Mouse (Mus musculus) hindbrain, embryonic 15.5 days (tissue): Measurements from ENCODE around the gene Zyx. TPM values are rescaled to one million over a fixed set of nuclear protein-coding genes. Genes with fewer than 3 reads are reported as not detected.

ENCODE experiments used
- ATAC-seq: fragments of 200-750 bp; cut with Nextera tagmentation; 2 replicates; pipeline ENCODE4 v1.8.0; 2017; ENCODE audit warnings: low read depth, moderate number of reproducible peaks, moderate TSS enrichment; ENCODE audit not compliant: low FRiP score
- H3K27ac ChIP-seq: fragments of 300-500 bp; sonication (generic); replicated peaks from 2 replicates; pipeline ENCODE4 v1.5.1; 2015; ENCODE audit warnings: mild to moderate bottlenecking, inconsistent platforms
- H3K27me3 ChIP-seq: fragments of 300-500 bp; sonication (generic); 2 replicates; pipeline ENCODE4 v1.6.1; 2015; ENCODE audit warnings: control low read depth, inconsistent platforms
- H3K36me3 ChIP-seq: fragments of 300-500 bp; sonication (generic); 2 replicates; pipeline ENCODE4 v1.6.1; 2015; ENCODE audit warnings: control low read depth, inconsistent platforms
- H3K4me1 ChIP-seq: fragments of 300-500 bp; sonication (generic); replicated peaks from 2 replicates; pipeline ENCODE4 v1.6.1; 2015; ENCODE audit warnings: control low read depth, inconsistent platforms
- H3K4me2 ChIP-seq: fragments of 300-500 bp; sonication (generic); 2 replicates; pipeline ENCODE4 v1.6.1; 2015; ENCODE audit warnings: moderate library complexity, mild to moderate bottlenecking, inconsistent platforms
- H3K4me3 ChIP-seq: fragments of 300-500 bp; sonication (generic); 2 replicates; pipeline ENCODE4 v1.5.1; 2015; ENCODE audit warnings: mild to moderate bottlenecking, inconsistent platforms
- H3K9ac ChIP-seq: fragments of 300-500 bp; sonication (generic); 2 replicates; pipeline ENCODE4 v1.6.1; 2015; ENCODE audit warnings: inconsistent platforms
- H3K9me3 ChIP-seq: fragments of 300-500 bp; sonication (generic); 2 replicates; pipeline ENCODE4 v1.6.1; 2016; ENCODE audit warnings: control low read depth, inconsistent platforms
- WGBS: fragments of 180-500 bp; shearing (Covaris S2); methylation state at CpG from one replicate; pipeline ENCODE4 v1.1.7; 2015; 5-methylcytosine and 5-hydroxymethylcytosine counted together
- polyA plus RNA-seq: library from polyadenylated mRNA; unstranded; fragments of >200 nt; fragmentation: Nextera tagmentation; extraction: Ambion mirVana; gene quantifications from 2 replicates; pipeline ENCODE4 v1.2.1, GENCODE M21; 2015

Gene Zyx
- polyA plus RNA-seq, 1 experiment from 2014 or later = 63.0 TPM

DNA sequence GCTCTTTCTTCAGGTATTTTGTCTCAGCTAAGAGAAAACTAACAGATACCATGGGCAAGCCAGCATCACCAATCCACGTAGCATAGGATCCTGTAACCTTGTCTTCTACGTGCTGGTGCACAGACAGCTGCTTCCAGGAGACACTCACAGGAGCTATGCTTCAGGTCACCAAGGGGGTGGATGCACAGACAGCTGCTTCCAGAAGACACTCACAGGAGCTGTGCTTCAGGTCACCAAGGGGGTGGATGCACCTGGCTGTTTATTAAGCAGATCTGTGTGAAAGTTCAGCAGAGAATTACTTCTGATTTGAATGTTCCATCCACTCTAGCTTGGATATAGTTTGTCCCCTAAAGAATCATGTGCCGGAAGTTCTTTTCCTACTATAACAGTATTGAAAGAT is 18.5 kb upstream of the Zyx start:
- no peak overlapping the region for H3K9ac ChIP-seq
- no peaks in the 10 kb centered on the region for H3K9me3 ChIP-seq
- no peak for ATAC-seq
- 97% methylated on average over 3 of the region's 3 CpGs for WGBS
- H3K27ac ChIP-seq = no peak overlapping the region
- H3K27me3 ChIP-seq = no peaks in the 10 kb centered on the region
- H3K4me3 ChIP-seq = no peak overlapping the region
- no peak overlapping the region for H3K4me2 ChIP-seq
- no peaks in the 10 kb centered on the region for H3K4me1 ChIP-seq
- no peaks in the 10 kb centered on the region for H3K36me3 ChIP-seq

DNA sequence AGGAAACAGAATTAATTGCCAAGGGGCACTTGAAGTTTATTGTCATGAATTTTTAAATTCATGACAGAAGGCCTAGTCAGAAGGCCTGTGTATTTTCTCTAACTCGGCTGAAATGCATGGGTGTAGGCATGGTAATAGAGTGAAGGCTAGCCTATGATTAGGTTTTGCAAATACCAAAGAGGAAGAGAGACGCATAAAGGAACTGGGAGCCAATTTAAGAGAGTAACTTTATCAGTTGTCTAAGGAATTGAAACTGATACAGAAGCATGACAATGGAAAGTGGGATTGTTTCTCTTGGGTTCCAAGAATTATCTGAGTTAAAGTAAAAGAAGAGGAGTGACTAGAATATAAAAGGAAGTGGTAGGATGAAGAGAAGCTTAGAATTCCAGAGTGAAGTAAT is 10.2 kb upstream of the Zyx start:
- 86% methylated on average over 2 of the region's 2 CpGs for WGBS
- H3K4me2 ChIP-seq = no peak overlapping the region
- no peak for ATAC-seq
- no peak overlapping the region for H3K27ac ChIP-seq
- H3K27me3 ChIP-seq = no peaks in the 10 kb centered on the region
- no peak overlapping the region for H3K9ac ChIP-seq
- H3K4me1 ChIP-seq = no peaks in the 10 kb centered on the region
- H3K36me3 ChIP-seq = no peaks in the 10 kb centered on the region
- no peak overlapping the region for H3K4me3 ChIP-seq
- no peaks in the 10 kb centered on the region for H3K9me3 ChIP-seq

DNA sequence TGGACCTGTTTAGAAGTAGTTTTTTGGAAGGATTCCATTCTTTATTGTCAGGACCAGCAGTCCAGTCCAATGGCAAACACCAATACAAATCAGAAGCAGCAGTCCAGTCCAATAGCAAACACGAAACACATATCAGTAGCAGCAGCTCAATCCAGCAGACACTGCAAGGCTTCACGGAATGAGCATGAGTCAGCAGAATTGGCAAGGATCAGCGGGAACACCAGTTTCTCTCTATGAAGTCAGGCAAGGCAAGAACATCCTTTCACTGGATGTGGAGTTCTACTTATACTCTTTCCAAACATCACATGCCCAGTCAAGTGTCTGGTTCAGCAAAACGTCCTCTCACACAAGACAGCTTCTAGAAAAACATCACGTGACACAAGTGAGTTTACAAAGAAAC is 9.4 kb upstream of the Zyx start:
- Histone ChIP-seq H3K9me3 (no peaks in the 10 kb centered on the region), H3K27me3 (no peaks in the 10 kb centered on the region), H3K4me1 (no peaks in the 10 kb centered on the region), H3K4me2 (no peak overlapping the region), H3K9ac (no peak overlapping the region), H3K27ac (no peak overlapping the region), H3K36me3 (no peaks in the 10 kb centered on the region), H3K4me3 (no peak overlapping the region)
- 80% methylated on average over 5 of the region's 5 CpGs for WGBS
- ATAC-seq = no peak

DNA sequence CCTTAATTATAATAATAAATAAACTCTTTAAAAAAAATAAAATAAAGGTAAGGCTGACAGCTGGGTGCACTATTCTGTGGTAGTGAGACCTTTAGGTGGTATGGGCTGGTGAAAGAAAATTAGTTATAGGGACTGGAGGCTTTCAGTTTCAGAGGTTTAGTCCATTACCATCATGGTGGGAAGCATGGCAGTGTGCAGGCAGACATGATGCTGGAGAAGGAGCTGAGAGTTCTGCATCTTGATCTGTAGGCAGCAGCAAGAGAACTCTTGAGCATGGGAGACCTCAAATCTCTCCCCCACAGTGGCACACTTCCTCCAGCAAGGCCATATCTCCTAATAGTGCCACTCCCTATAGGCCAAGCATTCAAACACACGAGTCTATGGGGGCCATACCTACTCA is 7.3 kb upstream of the Zyx start:
- WGBS = 78% methylated on average over 1 of the region's 1 CpGs

DNA sequence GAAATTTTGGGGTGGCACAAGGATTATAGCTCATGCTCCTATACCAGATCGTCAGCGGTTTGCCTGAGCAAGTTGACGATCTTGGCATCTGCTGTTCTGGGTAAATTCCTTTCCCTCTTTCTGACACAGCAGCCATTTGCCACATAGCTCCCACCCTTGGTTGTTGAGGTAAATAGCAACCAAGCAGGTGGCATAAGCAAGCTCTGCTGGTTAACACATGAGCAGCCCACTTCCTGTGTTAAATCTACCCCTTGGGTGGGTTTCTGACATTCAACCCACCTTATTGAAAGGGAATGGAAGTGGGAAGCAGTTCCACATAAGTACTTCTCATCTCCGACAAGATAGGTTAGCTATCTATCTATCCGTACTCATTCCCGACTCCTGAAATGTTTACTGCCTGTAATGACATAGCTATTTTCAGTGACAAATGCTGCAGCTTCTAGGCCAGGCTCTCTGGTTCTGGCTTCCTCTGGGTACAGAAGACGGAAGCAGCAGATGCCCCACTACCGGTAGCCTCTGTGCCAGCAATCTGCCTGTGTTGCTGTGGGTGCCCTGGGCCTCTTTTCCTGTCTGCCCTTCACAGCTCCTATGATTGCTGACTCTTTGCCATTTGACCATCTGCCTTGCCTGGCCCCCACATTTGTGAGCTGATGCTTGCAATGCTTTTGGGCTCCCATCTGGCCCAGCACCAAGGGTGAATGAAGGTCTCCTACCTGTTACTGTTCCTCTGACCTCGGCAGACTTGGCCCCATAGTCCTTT is 5.9 kb upstream of the Zyx start:
- no peaks in the 10 kb centered on the region for H3K27me3 ChIP-seq
- H3K9me3 ChIP-seq = no peaks in the 10 kb centered on the region
- no peaks in the 10 kb centered on the region for H3K36me3 ChIP-seq
- H3K9ac ChIP-seq = no peak overlapping the region
- no peak overlapping the region for H3K27ac ChIP-seq
- no peak overlapping the region for H3K4me2 ChIP-seq
- WGBS = 84% methylated on average over 9 of the region's 9 CpGs
- H3K4me3 ChIP-seq = no peak overlapping the region
- H3K4me1 ChIP-seq = peaks cover 3% of the 10 kb centered on the region
- no peak for ATAC-seq

More for the DNA sequence above, 7.3 kb upstream of the Zyx start:
- no peak overlapping the region for H3K4me2 ChIP-seq
- H3K36me3 ChIP-seq = no peaks in the 10 kb centered on the region
- H3K27ac ChIP-seq = no peak overlapping the region
- no peak for ATAC-seq
- H3K27me3 ChIP-seq = no peaks in the 10 kb centered on the region
- H3K4me1 ChIP-seq = no peaks in the 10 kb centered on the region
- no peak overlapping the region for H3K9ac ChIP-seq
- H3K9me3 ChIP-seq = no peaks in the 10 kb centered on the region
- H3K4me3 ChIP-seq = no peak overlapping the region

DNA sequence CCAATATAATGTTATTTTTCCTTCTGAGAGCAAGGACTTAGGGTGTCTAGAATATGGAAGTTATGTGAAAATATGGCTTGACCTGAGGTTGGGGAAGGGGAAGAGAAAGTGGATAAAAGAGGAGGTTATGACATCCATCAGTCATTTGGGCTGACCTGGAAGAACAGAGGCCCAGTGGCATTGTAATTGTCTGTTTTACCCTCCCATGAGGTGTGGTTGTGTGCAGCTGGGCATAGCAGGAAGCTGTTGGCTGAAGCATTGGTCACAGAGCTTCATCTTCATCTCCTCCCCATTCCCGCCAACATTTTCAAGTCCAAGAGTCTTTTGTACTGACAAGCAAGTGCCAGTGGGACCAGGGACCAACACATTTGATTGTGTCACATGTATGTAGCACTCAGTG is 5.2 kb upstream of the Zyx start:
- H3K27me3 ChIP-seq = no peaks in the 10 kb centered on the region
- H3K4me3 ChIP-seq = no peak overlapping the region
- no peak overlapping the region for H3K4me2 ChIP-seq
- 86% methylated on average over 1 of the region's 1 CpGs for WGBS
- no peak overlapping the region for H3K9ac ChIP-seq
- no peak for ATAC-seq
- H3K36me3 ChIP-seq = no peaks in the 10 kb centered on the region
- peaks cover 9% of the 10 kb centered on the region for H3K4me1 ChIP-seq
- H3K27ac ChIP-seq = no peak overlapping the region
- H3K9me3 ChIP-seq = no peaks in the 10 kb centered on the region

DNA sequence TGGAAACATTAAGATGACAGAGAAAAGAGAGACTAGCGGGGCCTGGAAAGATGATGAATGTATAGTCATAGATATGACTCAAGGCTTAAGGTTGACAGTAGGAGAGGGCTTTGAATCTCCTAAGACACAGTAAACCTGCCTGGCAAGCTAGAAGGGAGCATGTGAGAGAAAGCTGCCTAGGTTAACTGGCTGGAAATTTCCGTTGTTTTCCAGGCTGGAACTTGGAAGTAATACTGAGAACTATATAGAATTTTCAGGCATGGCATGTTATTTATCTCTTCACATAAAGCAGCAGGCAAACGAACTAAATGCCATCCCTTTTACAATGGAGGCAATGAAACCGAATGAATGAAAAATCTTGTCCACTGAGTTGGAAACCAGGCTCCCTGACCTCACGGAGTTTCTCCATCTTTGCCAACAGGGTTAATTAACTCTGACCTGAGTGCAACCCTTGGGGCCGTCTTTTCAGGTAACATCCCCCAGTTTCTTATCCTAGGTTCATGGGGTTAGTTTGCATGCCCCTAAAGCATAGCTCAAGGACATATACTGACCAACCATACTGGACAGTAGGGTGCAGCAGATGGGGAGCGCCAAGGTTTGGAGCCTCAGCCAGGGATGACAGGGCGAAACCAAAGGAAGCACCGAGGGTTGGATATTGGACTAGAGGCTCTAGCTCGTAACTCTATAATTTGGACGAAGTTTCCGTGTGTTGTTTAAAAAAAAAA is 987 bp upstream of the Zyx start:
- H3K27me3 ChIP-seq = no peaks in the 10 kb centered on the region
- no peaks in the 10 kb centered on the region for H3K36me3 ChIP-seq
- peaks cover 31% of the 10 kb centered on the region for H3K4me1 ChIP-seq
- H3K4me2 ChIP-seq = peak overlapping the region; percentile 91
- H3K4me3 ChIP-seq = peak overlapping the region; percentile 92
- no peak for ATAC-seq
- no peaks in the 10 kb centered on the region for H3K9me3 ChIP-seq
- H3K27ac ChIP-seq = 0 out of 2 replicates have a peak overlapping the region, but pooled peaks have one; percentile 90
- no peak overlapping the region for H3K9ac ChIP-seq
- WGBS = 36% methylated on average over 12 of the region's 12 CpGs

DNA sequence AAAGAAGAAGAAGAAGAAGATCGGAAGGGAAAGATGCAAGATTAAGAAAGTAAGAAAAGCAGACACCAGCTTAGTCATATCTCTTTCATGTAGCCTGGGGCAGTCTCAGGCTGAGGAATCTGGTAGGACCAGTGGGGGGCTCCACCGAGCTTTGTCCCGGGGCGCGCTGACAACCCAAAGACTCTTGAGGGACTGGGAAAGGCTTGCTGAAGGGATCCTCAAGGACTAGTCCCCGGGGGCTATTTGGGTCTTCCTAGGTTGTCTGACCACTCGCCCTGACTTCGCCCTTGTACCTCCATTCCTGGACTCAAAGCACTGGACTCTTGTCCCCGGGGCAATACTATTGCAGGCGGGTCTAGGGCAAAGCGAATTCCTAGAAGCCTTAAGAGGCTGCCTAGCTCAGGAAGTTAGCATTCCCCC is 414 bp upstream of the Zyx start:
- ATAC-seq = peak; percentile 21

DNA sequence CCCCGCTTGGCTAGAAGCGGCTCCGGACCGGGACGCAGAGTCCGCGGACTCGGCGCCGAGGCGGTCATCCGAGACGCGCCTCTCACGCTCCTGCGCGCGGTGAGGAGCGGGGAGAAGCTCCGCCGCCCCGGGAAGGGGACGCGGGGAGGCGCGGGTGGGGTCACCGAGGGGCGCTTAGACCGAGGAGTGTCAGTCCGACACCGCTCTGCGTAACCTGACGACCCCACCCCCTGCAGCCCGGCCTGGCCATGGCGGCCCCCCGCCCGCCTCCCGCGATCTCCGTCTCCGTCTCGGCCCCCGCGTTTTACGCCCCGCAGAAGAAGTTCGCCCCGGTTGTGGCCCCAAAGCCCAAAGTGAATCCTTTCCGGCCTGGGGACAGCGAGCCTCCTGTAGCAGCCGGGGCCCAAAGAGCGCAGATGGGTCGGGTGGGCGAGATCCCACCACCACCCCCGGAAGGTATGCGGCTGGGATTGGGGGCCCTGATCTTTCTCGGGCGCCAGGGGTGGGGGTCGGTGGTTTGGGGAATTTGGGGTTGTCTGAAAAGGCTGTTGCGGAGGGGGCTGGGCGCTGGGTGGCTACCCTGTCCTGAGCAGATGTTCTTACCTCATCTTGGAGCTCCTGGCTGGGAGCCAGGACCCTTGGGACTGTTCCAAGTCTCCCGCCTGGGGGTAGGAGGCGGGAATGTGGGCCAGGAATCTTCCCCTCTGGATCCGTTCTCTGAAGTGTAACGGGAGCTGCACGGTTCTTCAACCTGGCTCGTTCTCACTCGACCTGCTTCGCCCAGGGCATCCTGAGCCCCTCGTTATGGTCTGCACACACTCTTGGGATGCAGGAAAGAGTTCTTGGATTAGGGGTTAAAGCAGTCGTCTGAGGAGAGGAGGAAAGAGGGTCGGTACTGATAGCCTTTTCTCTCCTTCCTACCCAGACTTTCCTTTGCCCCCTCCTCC is 864 bp downstream of the Zyx start:
- Histone ChIP-seq H3K36me3 (no peaks in the 10 kb centered on the region), H3K4me2 (peak overlapping the region; percentile 91), H3K4me1 (peaks cover 43% of the 10 kb centered on the region), H3K27me3 (no peaks in the 10 kb centered on the region), H3K9me3 (no peaks in the 10 kb centered on the region), H3K4me3 (peak overlapping the region; percentile 92), H3K27ac (peak overlapping the region; percentile 90), H3K9ac (peak overlapping the region; percentile 89)
- ATAC-seq = peak; percentile 64
- WGBS = under 1% methylated on average over 70 of the region's 72 CpGs

More for the DNA sequence above, 414 bp upstream of the Zyx start:
- WGBS = 0% methylated on average over 11 of the region's 11 CpGs
- no peaks in the 10 kb centered on the region for H3K36me3 ChIP-seq
- H3K9ac ChIP-seq = peak overlapping the region; percentile 89
- peak overlapping the region; percentile 91 for H3K4me2 ChIP-seq
- H3K27me3 ChIP-seq = no peaks in the 10 kb centered on the region
- H3K4me3 ChIP-seq = peak overlapping the region; percentile 92
- peak overlapping the region; percentile 90 for H3K27ac ChIP-seq
- no peaks in the 10 kb centered on the region for H3K9me3 ChIP-seq
- H3K4me1 ChIP-seq = peaks cover 34% of the 10 kb centered on the region

DNA sequence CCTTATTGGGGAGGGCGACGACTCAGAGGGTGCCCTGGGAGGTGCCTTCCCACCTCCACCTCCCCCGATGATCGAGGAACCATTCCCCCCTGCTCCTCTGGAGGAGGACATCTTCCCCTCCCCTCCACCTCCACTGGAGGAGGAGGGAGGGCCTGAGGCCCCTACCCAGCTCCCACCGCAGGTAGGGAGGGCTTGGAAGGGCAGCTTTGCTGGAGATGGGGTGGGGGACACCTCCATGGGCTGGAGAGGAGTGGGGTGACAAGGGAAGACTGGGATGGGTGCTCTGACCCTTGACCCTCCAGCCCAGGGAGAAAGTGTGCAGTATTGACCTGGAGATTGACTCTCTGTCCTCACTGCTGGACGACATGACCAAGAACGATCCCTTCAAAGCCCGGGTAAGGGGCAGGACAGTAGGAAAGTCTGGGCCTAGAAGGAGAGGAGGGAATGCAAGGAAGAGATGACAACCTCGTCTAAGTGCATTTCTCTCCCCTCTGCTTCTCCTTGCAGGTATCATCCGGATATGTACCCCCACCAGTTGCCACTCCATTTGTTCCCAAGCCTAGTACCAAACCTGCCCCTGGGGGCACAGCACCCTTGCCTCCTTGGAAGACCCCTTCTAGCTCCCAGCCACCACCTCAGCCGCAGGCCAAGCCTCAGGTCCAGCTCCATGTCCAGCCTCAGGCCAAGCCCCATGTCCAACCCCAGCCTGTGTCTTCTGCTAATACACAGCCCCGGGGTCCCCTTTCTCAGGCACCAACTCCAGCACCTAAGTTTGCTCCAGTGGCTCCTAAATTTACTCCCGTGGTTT is 1.7 kb downstream of the Zyx start:
- no peak overlapping the region for H3K27ac ChIP-seq
- no peaks in the 10 kb centered on the region for H3K9me3 ChIP-seq
- H3K4me2 ChIP-seq = peak overlapping the region; percentile 91
- H3K9ac ChIP-seq = peak overlapping the region; percentile 89
- 41% methylated on average over 12 of the region's 13 CpGs for WGBS
- H3K27me3 ChIP-seq = no peaks in the 10 kb centered on the region
- peak overlapping the region; percentile 92 for H3K4me3 ChIP-seq
- H3K36me3 ChIP-seq = peaks cover 6% of the 10 kb centered on the region; the same call in 1 of the 2 replicates
- H3K4me1 ChIP-seq = peaks cover 43% of the 10 kb centered on the region
- no peak; the same call in 1 of the 2 replicates for ATAC-seq
